Mouse (Mus musculus) limb, embryonic 11.5 days (tissue): ENCODE results near the gene Pam16. TPM values are rescaled to one million over a fixed set of nuclear protein-coding genes. Genes with fewer than 3 reads are reported as not detected.

ENCODE experiments used
- ATAC-seq: fragments of 200-750 bp; cut with Nextera tagmentation; 2 replicates; pipeline ENCODE4 v1.8.0; 2017; ENCODE audit warnings: low read depth; ENCODE audit not compliant: insufficient number of reproducible peaks, low FRiP score, low TSS enrichment
- DNase-seq: peaks from one replicate; pipeline ENCODE4 v3.0.0-alpha.2; 2015; ENCODE audit warnings: low spot score
- H3K27ac ChIP-seq: fragments of 300-500 bp; sonication (generic); replicated peaks from 2 replicates; pipeline ENCODE4 v1.5.1; 2014; ENCODE audit warnings: low read depth, mild to moderate bottlenecking, low read length
- H3K27me3 ChIP-seq: fragments of 300-500 bp; sonication (generic); 2 replicates; pipeline ENCODE4 v1.6.1; 2014; ENCODE audit warnings: mild to moderate bottlenecking, low read length, mixed read lengths; ENCODE audit not compliant: control insufficient read depth, insufficient read depth
- H3K36me3 ChIP-seq: fragments of 300-500 bp; sonication (generic); 2 replicates; pipeline ENCODE4 v1.6.1; 2014; ENCODE audit warnings: mild to moderate bottlenecking, low read length, moderate library complexity, mixed read lengths; ENCODE audit not compliant: control insufficient read depth, insufficient read depth
- H3K4me1 ChIP-seq: fragments of 300-500 bp; sonication (generic); 2 replicates; pipeline ENCODE4 v1.6.1; 2014; ENCODE audit warnings: low read length, mixed read lengths; ENCODE audit not compliant: control insufficient read depth, insufficient read depth
- H3K4me2 ChIP-seq: fragments of 300-500 bp; sonication (generic); 2 replicates; pipeline ENCODE4 v1.6.1; 2014; ENCODE audit warnings: low read depth, mild to moderate bottlenecking, moderate library complexity; ENCODE audit not compliant: severe bottlenecking
- H3K4me3 ChIP-seq: fragments of 300-500 bp; sonication (generic); 2 replicates; pipeline ENCODE4 v1.5.1; 2014; ENCODE audit warnings: low read depth, low read length
- H3K9ac ChIP-seq: fragments of 300-500 bp; sonication (generic); 2 replicates; pipeline ENCODE4 v1.6.1; 2014; ENCODE audit warnings: mild to moderate bottlenecking, low read length
- H3K9me3 ChIP-seq: fragments of 300-500 bp; sonication (generic); 2 replicates; pipeline ENCODE4 v1.6.1; 2016; ENCODE audit warnings: low read length; ENCODE audit not compliant: control insufficient read depth
- WGBS: fragments of 180-500 bp; shearing (Covaris S2); extraction: QIAGEN DNeasy Blood & Tissue Kit; methylation state at CpG from one replicate; pipeline ENCODE4 v1.1.7; 2014; 5-methylcytosine and 5-hydroxymethylcytosine counted together
- polyA plus RNA-seq: library from polyadenylated mRNA; unstranded; fragments of >200 nt; fragmentation: Nextera tagmentation; extraction: Ambion mirVana; gene quantifications from 2 replicates; pipeline ENCODE4 v1.2.1, GENCODE M21; 2014

The Pam16 gene
- polyA plus RNA-seq, 1 experiment from 2014 or later: 115 TPM

DNA sequence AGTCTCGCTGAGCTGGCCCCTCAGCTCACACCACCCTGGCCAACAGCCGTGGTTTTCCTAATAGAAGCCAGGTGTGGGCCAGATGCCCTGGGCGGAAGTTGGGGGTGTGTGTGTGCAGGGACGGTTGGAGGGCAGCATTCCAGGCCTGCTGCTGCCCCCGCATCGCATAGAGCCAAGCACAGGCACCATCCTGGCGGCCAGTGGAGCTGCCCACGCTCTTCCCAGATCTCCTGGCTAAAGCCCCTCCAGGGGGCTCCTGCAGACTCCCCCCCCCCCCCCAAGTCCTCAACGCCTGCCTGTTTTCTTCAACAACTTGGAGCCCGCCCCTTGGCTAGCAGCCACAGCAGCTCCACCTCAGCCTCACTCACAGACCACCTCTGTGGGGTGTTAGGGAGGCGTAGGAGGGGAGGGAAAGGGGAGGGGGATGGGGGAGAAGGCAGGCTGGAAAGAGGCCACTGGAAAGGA, 34.0 kb upstream of the Pam16 start:
- peaks cover 6% of the 10 kb centered on the region; the same call in 1 of the 2 replicates for H3K36me3 ChIP-seq
- peak overlapping the region; percentile 54 for H3K9ac ChIP-seq
- peak overlapping the region; percentile 34; the same call in 1 of the 2 replicates for H3K4me2 ChIP-seq
- peaks cover 56% of the 10 kb centered on the region for H3K4me1 ChIP-seq
- no peaks in the 10 kb centered on the region for H3K9me3 ChIP-seq
- peak overlapping the region; percentile 97 for H3K27ac ChIP-seq
- DNase-seq (peak; percentile 96), ATAC-seq (peak; percentile 96)
- 8% methylated on average over 11 of the region's 11 CpGs for WGBS
- H3K4me3 ChIP-seq: no peak overlapping the region
- H3K27me3 ChIP-seq: no peaks in the 10 kb centered on the region

DNA sequence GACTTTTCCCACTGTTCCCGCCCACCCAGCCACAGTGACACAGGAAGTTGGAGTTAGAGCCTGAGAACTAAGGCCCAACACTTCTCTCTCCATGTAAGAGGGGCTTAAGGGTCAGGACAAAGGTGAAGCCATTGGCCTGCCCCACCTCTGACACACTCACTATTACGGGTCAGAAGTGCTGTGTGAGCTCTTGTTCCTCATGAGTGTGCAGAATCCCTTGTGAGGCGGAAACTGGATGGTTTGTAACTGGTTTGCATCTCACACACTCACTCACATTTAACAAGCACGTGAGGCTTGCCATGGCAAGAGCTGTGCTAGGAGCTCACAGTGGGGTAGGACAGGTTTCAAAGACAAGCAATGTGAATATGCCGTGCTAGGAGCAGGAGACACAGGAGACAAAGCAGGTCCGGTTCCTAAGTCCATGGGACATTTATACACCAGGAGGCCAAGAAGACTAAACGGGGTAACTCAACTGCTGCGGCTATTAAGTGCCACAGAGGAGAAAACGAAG, 31.8 kb upstream of the Pam16 start:
- H3K4me2 ChIP-seq: no peak overlapping the region
- peak overlapping the region; percentile 97; the same call in 1 of the 2 replicates for H3K27ac ChIP-seq
- H3K4me3 ChIP-seq: no peak overlapping the region
- no peaks in the 10 kb centered on the region for H3K27me3 ChIP-seq
- no peaks in the 10 kb centered on the region for H3K9me3 ChIP-seq
- H3K36me3 ChIP-seq: peaks cover 5% of the 10 kb centered on the region; the same call in 1 of the 2 replicates
- no peak overlapping the region for H3K9ac ChIP-seq
- no peak for ATAC-seq
- 41% methylated on average over 9 of the region's 9 CpGs for WGBS
- H3K4me1 ChIP-seq: peaks cover 78% of the 10 kb centered on the region
- DNase-seq: no peak

DNA sequence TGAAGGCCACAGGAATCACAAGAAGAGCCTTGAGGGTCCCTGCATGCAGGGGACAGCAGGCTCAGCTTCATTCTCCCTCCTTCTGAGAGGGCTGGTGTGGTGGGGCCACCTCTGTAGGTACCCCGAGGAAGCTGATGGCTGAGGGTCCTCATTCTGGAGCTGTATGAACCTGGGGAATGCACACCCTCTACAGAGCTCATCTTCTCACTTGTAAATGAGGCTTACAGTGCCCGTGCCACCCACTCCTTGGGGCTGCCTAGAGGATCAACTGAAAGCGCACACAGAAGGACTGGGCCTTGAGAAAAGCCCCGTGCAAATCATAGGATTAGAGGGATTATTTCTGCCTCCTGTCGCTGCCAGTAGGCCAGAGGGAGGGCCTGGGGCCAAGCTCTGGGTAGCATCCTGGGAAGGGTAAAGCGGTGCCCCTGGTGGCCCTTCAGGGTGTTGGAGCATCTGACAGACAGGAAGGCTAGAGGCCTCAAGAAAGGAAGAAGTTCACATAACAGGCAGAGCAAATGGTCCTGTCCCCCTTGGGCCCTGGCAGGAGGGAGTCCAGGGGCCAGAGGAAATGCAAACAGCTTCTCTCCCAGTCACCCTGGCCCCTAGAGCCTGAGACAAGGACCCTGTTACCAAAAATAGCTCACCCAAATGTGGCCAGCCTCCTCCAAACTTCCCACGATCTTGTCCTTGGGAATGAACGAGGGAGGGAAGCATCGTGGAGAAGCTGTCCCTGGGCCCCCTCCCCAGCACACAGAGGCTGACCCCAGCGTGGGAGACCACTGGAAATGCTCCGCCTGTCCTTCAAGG, 31.2 kb upstream of the Pam16 start:
- Histone ChIP-seq H3K9me3 (no peaks in the 10 kb centered on the region), H3K4me3 (no peak overlapping the region), H3K27ac (peak overlapping the region; percentile 97), H3K4me2 (no peak overlapping the region), H3K27me3 (no peaks in the 10 kb centered on the region), H3K9ac (0 out of 2 replicates have a peak overlapping the region, but pooled peaks have one; percentile 5), H3K36me3 (peaks cover 7% of the 10 kb centered on the region; the same call in 1 of the 2 replicates), H3K4me1 (peaks cover 78% of the 10 kb centered on the region)
- WGBS: 28% methylated on average over 11 of the region's 11 CpGs
- DNase-seq (no peak), ATAC-seq (no peak)

DNA sequence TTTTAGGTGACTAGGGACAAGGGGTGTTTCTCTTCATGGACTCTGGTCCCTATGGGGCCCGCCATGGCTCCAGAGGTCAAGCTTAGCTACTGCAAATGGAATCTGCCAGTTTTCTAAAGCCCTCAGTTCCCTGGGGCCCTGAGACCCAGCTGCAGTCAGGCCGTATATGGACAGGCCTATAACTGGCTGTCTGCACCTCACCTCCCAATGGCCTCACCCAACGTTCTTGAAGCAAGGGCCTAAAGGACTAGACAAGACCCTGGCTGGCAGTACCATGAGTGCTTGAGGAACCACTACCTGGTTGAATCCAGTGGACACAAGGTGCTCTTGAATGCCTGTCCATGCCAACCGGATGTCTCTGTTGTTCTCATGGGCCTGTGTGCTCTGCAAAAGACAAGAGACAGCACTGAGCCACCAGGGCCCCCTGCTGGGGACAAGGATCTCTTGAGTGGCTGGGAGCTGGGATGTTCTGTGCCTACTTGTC, 30.5 kb upstream of the Pam16 start:
- WGBS: 68% methylated on average over 4 of the region's 4 CpGs
- Histone ChIP-seq H3K9ac (no peak overlapping the region), H3K36me3 (peaks cover 5% of the 10 kb centered on the region; the same call in 1 of the 2 replicates), H3K4me2 (no peak overlapping the region), H3K9me3 (no peaks in the 10 kb centered on the region), H3K4me3 (no peak overlapping the region), H3K27ac (peak overlapping the region; percentile 97), H3K27me3 (no peaks in the 10 kb centered on the region), H3K4me1 (peaks cover 84% of the 10 kb centered on the region)
- ATAC-seq: no peak
- no peak for DNase-seq

DNA sequence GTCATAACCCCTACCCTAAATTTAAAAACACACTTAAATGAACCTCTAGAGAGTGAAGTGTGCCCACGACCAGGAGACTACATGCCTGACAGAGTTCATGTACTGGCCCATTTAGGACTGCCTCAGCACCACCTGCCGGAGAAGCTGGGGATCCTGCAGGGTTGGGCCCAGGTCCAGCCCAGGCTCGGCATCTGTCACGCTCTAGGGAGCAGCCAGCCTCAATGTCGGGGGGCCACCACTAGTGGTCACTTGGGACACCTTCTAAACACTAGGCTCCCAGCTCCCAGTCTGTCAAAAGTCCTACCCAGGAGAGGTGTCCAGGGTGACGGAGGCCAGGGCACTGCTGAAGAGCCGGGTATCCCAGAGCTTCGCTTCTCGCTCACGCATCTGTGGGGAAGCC, 29.9 kb upstream of the Pam16 start:
- 81% methylated on average over 10 of the region's 10 CpGs for WGBS
- no peak for DNase-seq

DNA sequence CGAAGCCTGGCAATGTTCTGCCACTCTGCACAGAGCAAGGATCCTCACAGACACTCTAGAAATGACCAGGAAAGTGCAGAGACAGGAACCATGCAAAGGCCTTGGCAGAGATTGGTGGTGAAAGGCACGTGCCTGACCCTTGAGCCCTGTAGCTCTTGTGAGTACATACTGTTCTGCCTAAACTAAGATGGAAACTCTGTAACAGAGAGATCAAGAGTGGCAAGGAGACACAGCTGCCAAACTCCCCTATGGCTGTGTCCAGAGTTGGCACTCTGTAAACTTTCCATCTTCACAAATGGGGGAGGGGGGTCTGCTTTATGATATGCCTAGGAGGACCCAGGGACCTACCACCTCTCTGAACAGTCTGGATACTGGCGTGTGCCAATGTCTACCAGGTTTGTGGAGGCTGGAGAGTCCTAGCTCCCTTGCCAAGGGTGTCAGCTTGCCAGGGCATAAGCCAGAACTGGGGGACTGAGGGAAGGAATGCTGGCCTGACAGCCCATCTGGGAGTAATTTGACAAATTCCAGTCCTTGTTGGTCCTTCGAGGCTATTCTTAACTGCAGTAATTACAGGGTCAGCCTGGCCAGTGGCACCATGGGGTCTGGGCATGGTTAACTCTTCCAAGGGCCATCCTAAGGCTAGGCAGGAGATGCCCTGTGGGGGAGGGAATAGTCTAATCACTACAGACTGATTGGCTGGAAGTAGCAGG, 28.1 kb upstream of the Pam16 start:
- Histone ChIP-seq H3K27me3 (no peaks in the 10 kb centered on the region), H3K9ac (0 out of 2 replicates have a peak overlapping the region, but pooled peaks have one; percentile 32), H3K9me3 (no peaks in the 10 kb centered on the region), H3K36me3 (peaks cover 23% of the 10 kb centered on the region; the same call in 1 of the 2 replicates), H3K4me2 (no peak overlapping the region; the same call in 1 of the 2 replicates), H3K4me3 (no peak overlapping the region), H3K27ac (peak overlapping the region; percentile 92), H3K4me1 (peaks cover 84% of the 10 kb centered on the region)
- ATAC-seq: no peak
- 48% methylated on average over 4 of the region's 4 CpGs for WGBS
- DNase-seq: peak; percentile 56

More for the DNA sequence above, 29.9 kb upstream of the Pam16 start:
- ATAC-seq: no peak
- Histone ChIP-seq H3K4me1 (peaks cover 87% of the 10 kb centered on the region), H3K4me3 (no peak overlapping the region), H3K27me3 (no peaks in the 10 kb centered on the region), H3K9me3 (no peaks in the 10 kb centered on the region), H3K27ac (peak overlapping the region; percentile 62; the same call in 1 of the 2 replicates), H3K36me3 (peaks cover 9% of the 10 kb centered on the region; the same call in 1 of the 2 replicates), H3K4me2 (no peak overlapping the region), H3K9ac (no peak overlapping the region)

DNA sequence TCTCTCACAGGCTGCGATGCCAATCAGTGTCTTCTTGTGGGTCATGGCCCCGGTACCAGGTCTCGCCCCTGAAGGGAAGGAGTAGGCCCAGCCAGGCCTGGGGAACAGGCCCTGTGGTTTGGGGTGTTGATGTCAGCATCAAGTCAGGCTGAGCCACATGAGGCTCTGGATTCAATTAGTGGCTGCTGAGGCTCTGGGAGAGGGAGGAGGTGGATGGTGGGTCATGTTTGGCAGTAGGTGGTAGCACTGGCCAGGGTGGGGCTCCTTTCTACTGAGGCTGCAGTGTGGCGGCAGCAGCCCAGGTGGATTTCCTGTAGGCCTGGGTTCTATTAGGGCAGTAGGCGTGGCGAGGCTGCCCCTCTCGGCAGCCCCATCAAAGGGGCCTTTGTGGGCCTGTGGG, 26.8 kb upstream of the Pam16 start:
- no peaks in the 10 kb centered on the region for H3K27me3 ChIP-seq
- H3K36me3 ChIP-seq: peaks cover 25% of the 10 kb centered on the region
- H3K4me1 ChIP-seq: peaks cover 86% of the 10 kb centered on the region
- DNase-seq (peak; percentile 91), ATAC-seq (peak; percentile 89)
- H3K9me3 ChIP-seq: no peaks in the 10 kb centered on the region
- peak overlapping the region; percentile 40; the same call in 1 of the 2 replicates for H3K9ac ChIP-seq
- WGBS: 23% methylated on average over 7 of the region's 7 CpGs
- H3K27ac ChIP-seq: peak overlapping the region; percentile 92
- peak overlapping the region; percentile 21; the same call in 1 of the 2 replicates for H3K4me2 ChIP-seq
- H3K4me3 ChIP-seq: no peak overlapping the region

DNA sequence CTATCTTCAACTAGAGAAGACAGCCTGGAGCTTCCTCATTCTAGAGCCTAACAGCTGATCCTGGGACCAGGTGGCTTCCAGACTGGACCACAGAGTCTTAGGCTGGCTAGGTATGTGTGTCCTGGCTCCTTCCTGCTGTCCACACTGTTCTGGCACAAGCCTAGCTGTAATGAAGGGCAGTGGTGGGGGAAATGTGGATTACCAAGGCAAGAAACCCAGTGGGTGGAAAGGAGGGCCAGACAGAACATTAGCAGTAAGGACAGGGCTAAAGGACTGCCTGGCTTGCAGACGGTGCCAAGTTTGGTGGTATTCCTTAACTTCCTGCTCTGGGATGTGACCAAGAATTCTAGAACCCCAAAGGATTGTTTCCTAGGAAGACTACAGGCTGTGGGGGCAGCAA, 26.3 kb upstream of the Pam16 start:
- ATAC-seq (no peak), DNase-seq (no peak)
- H3K4me1 ChIP-seq: peaks cover 86% of the 10 kb centered on the region
- H3K27me3 ChIP-seq: no peaks in the 10 kb centered on the region
- H3K36me3 ChIP-seq: peaks cover 27% of the 10 kb centered on the region
- H3K9ac ChIP-seq: peak overlapping the region; percentile 40; the same call in 1 of the 2 replicates
- H3K4me2 ChIP-seq: no peak overlapping the region
- H3K9me3 ChIP-seq: no peaks in the 10 kb centered on the region
- peak overlapping the region; percentile 92 for H3K27ac ChIP-seq
- H3K4me3 ChIP-seq: no peak overlapping the region
- 50% methylated on average over 1 of the region's 1 CpGs for WGBS
